Mouse (Mus musculus): ENCODE results near the gene Fuz. TPM values are rescaled to one million over a fixed set of nuclear protein-coding genes. Genes with fewer than 3 reads are reported as not detected.

Gene Fuz
- polyA plus RNA-seq, 1 experiment from 2014 or later, result 13.9 TPM

- 0 out of 2 replicates have a peak overlapping the region, but pooled peaks have one; percentile 14 for H3K4me3 ChIP-seq (ENCODE audit: low read depth, low read length)
- peak; percentile 74 for DNase-seq (ENCODE audit: low spot score)
- no peak overlapping the region; the same call in 1 of the 2 replicates for H3K9ac ChIP-seq (ENCODE audit: low read depth, low read length)
- H3K27me3 ChIP-seq (ENCODE audit: control insufficient read depth, insufficient read depth, low read length), result no peaks in the 10 kb centered on the region
- H3K4me2 ChIP-seq (replicated peaks; ENCODE audit: low read depth, low read length), result peak overlapping the region; percentile 29
- no peaks in the 10 kb centered on the region for H3K9me3 ChIP-seq (ENCODE audit: control insufficient read depth, low read length)
- peaks cover 7% of the 10 kb centered on the region for H3K4me1 ChIP-seq (replicated peaks; ENCODE audit: control insufficient read depth, insufficient read depth, low read length)
- H3K27ac ChIP-seq (ENCODE audit: low read depth, low read length), result 0 out of 2 replicates have a peak overlapping the region, but pooled peaks have one; percentile 39
- peaks cover 6% of the 10 kb centered on the region; the same call in 1 of the 2 replicates for H3K36me3 ChIP-seq (ENCODE audit: control insufficient read depth, insufficient read depth, low read length)
- peak; percentile 33; the same call in 1 of the 2 replicates for ATAC-seq (ENCODE audit: low FRiP score)
- 20% methylated on average over 21 of the region's 21 CpGs for WGBS
Observed at GRCm38 (mm10) chr7:44901230-44901722, 5.4 kb downstream of the Fuz start.

GRCm38 (mm10) chr7:44905430-44905829 is 9.6 kb downstream of the Fuz start:
- Histone ChIP-seq H3K9me3 (ENCODE audit: control insufficient read depth, low read length) (no peaks in the 10 kb centered on the region), H3K4me3 (ENCODE audit: low read depth, low read length) (no peak overlapping the region), H3K27me3 (ENCODE audit: control insufficient read depth, insufficient read depth, low read length) (no peaks in the 10 kb centered on the region), H3K4me1 (replicated peaks; ENCODE audit: control insufficient read depth, insufficient read depth, low read length) (0 out of 2 replicates have a peak, but pooled peaks cover 4% of the 10 kb centered on the region), H3K36me3 (ENCODE audit: control insufficient read depth, insufficient read depth, low read length) (peaks cover 17% of the 10 kb centered on the region), H3K9ac (ENCODE audit: low read depth, low read length) (no peak overlapping the region), H3K4me2 (replicated peaks; ENCODE audit: low read depth, low read length) (no peak overlapping the region), H3K27ac (ENCODE audit: low read depth, low read length) (no peak overlapping the region)
- 93% methylated on average over 20 of the region's 20 CpGs for WGBS
- no peak for ATAC-seq (ENCODE audit: low FRiP score)
- DNase-seq (ENCODE audit: low spot score), result no peak

- Histone ChIP-seq H3K4me3 (ENCODE audit: low read depth, low read length) (no peak overlapping the region), H3K27ac (ENCODE audit: low read depth, low read length) (no peak overlapping the region), H3K36me3 (ENCODE audit: control insufficient read depth, insufficient read depth, low read length) (peaks cover 11% of the 10 kb centered on the region), H3K4me1 (replicated peaks; ENCODE audit: control insufficient read depth, insufficient read depth, low read length) (no peaks in the 10 kb centered on the region), H3K9me3 (ENCODE audit: control insufficient read depth, low read length) (no peaks in the 10 kb centered on the region), H3K4me2 (replicated peaks; ENCODE audit: low read depth, low read length) (no peak overlapping the region), H3K9ac (ENCODE audit: low read depth, low read length) (no peak overlapping the region), H3K27me3 (ENCODE audit: control insufficient read depth, insufficient read depth, low read length) (no peaks in the 10 kb centered on the region)
- 91% methylated on average over 15 of the region's 15 CpGs for WGBS
- DNase-seq (ENCODE audit: low spot score), result no peak
- no peak for ATAC-seq (ENCODE audit: low FRiP score)
Observed at GRCm38 (mm10) chr7:44908706-44909476, 13.0 kb downstream of the Fuz start.

- 90% methylated on average over 2 of the region's 2 CpGs for WGBS
- DNase-seq (ENCODE audit: low spot score) (no peak), ATAC-seq (ENCODE audit: low FRiP score) (no peak)
- Histone ChIP-seq H3K4me1 (replicated peaks; ENCODE audit: control insufficient read depth, insufficient read depth, low read length) (no peaks in the 10 kb centered on the region), H3K27ac (ENCODE audit: low read depth, low read length) (no peak overlapping the region), H3K4me2 (replicated peaks; ENCODE audit: low read depth, low read length) (no peak overlapping the region), H3K9ac (ENCODE audit: low read depth, low read length) (no peak overlapping the region), H3K27me3 (ENCODE audit: control insufficient read depth, insufficient read depth, low read length) (no peaks in the 10 kb centered on the region), H3K9me3 (ENCODE audit: control insufficient read depth, low read length) (no peaks in the 10 kb centered on the region), H3K36me3 (ENCODE audit: control insufficient read depth, insufficient read depth, low read length) (0 out of 2 replicates have a peak, but pooled peaks cover 5% of the 10 kb centered on the region), H3K4me3 (ENCODE audit: low read depth, low read length) (no peak overlapping the region)
Observed at GRCm38 (mm10) chr7:44914396-44914795, 18.5 kb downstream of the Fuz start.

- Histone ChIP-seq H3K9me3 (ENCODE audit: control insufficient read depth, low read length) (no peaks in the 10 kb centered on the region), H3K27ac (ENCODE audit: low read depth, low read length) (no peak overlapping the region), H3K27me3 (ENCODE audit: control insufficient read depth, insufficient read depth, low read length) (no peaks in the 10 kb centered on the region), H3K4me1 (replicated peaks; ENCODE audit: control insufficient read depth, insufficient read depth, low read length) (no peaks in the 10 kb centered on the region), H3K4me2 (replicated peaks; ENCODE audit: low read depth, low read length) (no peak overlapping the region), H3K36me3 (ENCODE audit: control insufficient read depth, insufficient read depth, low read length) (0 out of 2 replicates have a peak, but pooled peaks cover 5% of the 10 kb centered on the region), H3K4me3 (ENCODE audit: low read depth, low read length) (no peak overlapping the region), H3K9ac (ENCODE audit: low read depth, low read length) (no peak overlapping the region)
- no peak for ATAC-seq (ENCODE audit: low FRiP score)
- 96% methylated on average over 9 of the region's 9 CpGs for WGBS
- no peak for DNase-seq (ENCODE audit: low spot score)
Observed at GRCm38 (mm10) chr7:44915314-44915713, 19.4 kb downstream of the Fuz start.

GRCm38 (mm10) chr7:44916191-44916590 is 20.3 kb downstream of the Fuz start:
- Histone ChIP-seq H3K9me3 (ENCODE audit: control insufficient read depth, low read length) (no peaks in the 10 kb centered on the region), H3K9ac (ENCODE audit: low read depth, low read length) (no peak overlapping the region), H3K36me3 (ENCODE audit: control insufficient read depth, insufficient read depth, low read length) (0 out of 2 replicates have a peak, but pooled peaks cover 5% of the 10 kb centered on the region), H3K27me3 (ENCODE audit: control insufficient read depth, insufficient read depth, low read length) (no peaks in the 10 kb centered on the region), H3K4me1 (replicated peaks; ENCODE audit: control insufficient read depth, insufficient read depth, low read length) (no peaks in the 10 kb centered on the region), H3K4me2 (replicated peaks; ENCODE audit: low read depth, low read length) (no peak overlapping the region), H3K4me3 (ENCODE audit: low read depth, low read length) (no peak overlapping the region), H3K27ac (ENCODE audit: low read depth, low read length) (no peak overlapping the region)
- ATAC-seq (ENCODE audit: low FRiP score) (no peak), DNase-seq (ENCODE audit: low spot score) (no peak)
- 87% methylated on average over 6 of the region's 6 CpGs for WGBS

- H3K36me3 ChIP-seq (ENCODE audit: control insufficient read depth, insufficient read depth, low read length), result 0 out of 2 replicates have a peak, but pooled peaks cover 5% of the 10 kb centered on the region
- no peak overlapping the region for H3K4me2 ChIP-seq (replicated peaks; ENCODE audit: low read depth, low read length)
- H3K27me3 ChIP-seq (ENCODE audit: control insufficient read depth, insufficient read depth, low read length), result no peaks in the 10 kb centered on the region
- DNase-seq (ENCODE audit: low spot score) (no peak), ATAC-seq (ENCODE audit: low FRiP score) (no peak)
- no peaks in the 10 kb centered on the region for H3K4me1 ChIP-seq (replicated peaks; ENCODE audit: control insufficient read depth, insufficient read depth, low read length)
- no peak overlapping the region for H3K9ac ChIP-seq (ENCODE audit: low read depth, low read length)
- no peak overlapping the region for H3K27ac ChIP-seq (ENCODE audit: low read depth, low read length)
- 94% methylated on average over 4 of the region's 4 CpGs for WGBS
- no peaks in the 10 kb centered on the region for H3K9me3 ChIP-seq (ENCODE audit: control insufficient read depth, low read length)
- no peak overlapping the region for H3K4me3 ChIP-seq (ENCODE audit: low read depth, low read length)
Observed at GRCm38 (mm10) chr7:44916881-44917280, 21.0 kb downstream of the Fuz start.

- 91% methylated on average over 3 of the region's 3 CpGs for WGBS
- 0 out of 2 replicates have a peak, but pooled peaks cover 10% of the 10 kb centered on the region for H3K36me3 ChIP-seq (ENCODE audit: control insufficient read depth, insufficient read depth, low read length)
Observed at GRCm38 (mm10) chr7:44918219-44918618, 22.3 kb downstream of the Fuz start.

GRCm38 (mm10) chr7:44919127-44919526 is 23.2 kb downstream of the Fuz start:
- Histone ChIP-seq H3K4me1 (replicated peaks; ENCODE audit: control insufficient read depth, insufficient read depth, low read length) (no peaks in the 10 kb centered on the region), H3K9ac (ENCODE audit: low read depth, low read length) (no peak overlapping the region), H3K4me3 (ENCODE audit: low read depth, low read length) (no peak overlapping the region), H3K27ac (ENCODE audit: low read depth, low read length) (no peak overlapping the region), H3K27me3 (ENCODE audit: control insufficient read depth, insufficient read depth, low read length) (no peaks in the 10 kb centered on the region), H3K36me3 (ENCODE audit: control insufficient read depth, insufficient read depth, low read length) (0 out of 2 replicates have a peak, but pooled peaks cover 10% of the 10 kb centered on the region), H3K4me2 (replicated peaks; ENCODE audit: low read depth, low read length) (no peak overlapping the region), H3K9me3 (ENCODE audit: control insufficient read depth, low read length) (no peaks in the 10 kb centered on the region)
- WGBS, result 91% methylated on average over 5 of the region's 5 CpGs
- ATAC-seq (ENCODE audit: low FRiP score), result no peak
- DNase-seq (ENCODE audit: low spot score), result no peak

More at GRCm38 (mm10) chr7:44918219-44918618, 22.3 kb downstream of the Fuz start:
- Histone ChIP-seq H3K9ac (ENCODE audit: low read depth, low read length) (no peak overlapping the region), H3K4me1 (replicated peaks; ENCODE audit: control insufficient read depth, insufficient read depth, low read length) (no peaks in the 10 kb centered on the region), H3K9me3 (ENCODE audit: control insufficient read depth, low read length) (no peaks in the 10 kb centered on the region), H3K4me3 (ENCODE audit: low read depth, low read length) (no peak overlapping the region), H3K27ac (ENCODE audit: low read depth, low read length) (no peak overlapping the region), H3K4me2 (replicated peaks; ENCODE audit: low read depth, low read length) (no peak overlapping the region), H3K27me3 (ENCODE audit: control insufficient read depth, insufficient read depth, low read length) (no peaks in the 10 kb centered on the region)
- ATAC-seq (ENCODE audit: low FRiP score) (no peak), DNase-seq (ENCODE audit: low spot score) (no peak)

Measured in hindbrain, embryonic 11.5 days (tissue).